Mouse (Mus musculus) thymus, adult 2 months (tissue): ENCODE results near the gene Ephb1.

ENCODE experiments used
- CTCF ChIP-seq: fragments of 200-500 bp; IDR thresholded peaks from 2 replicates; pipeline ENCODE4 v1.5.1; 2012; ENCODE audit warnings: mild to moderate bottlenecking, control low read depth, low read length, moderate library complexity, borderline replicate concordance; ENCODE audit not compliant: control insufficient read depth, poor library complexity, insufficient read depth; ENCODE audit errors: extremely low read depth
- POLR2A ChIP-seq: fragments of 200-500 bp; IDR thresholded peaks from 2 replicates; pipeline ENCODE4 v1.6.1; 2012; ENCODE audit warnings: mild to moderate bottlenecking, low read length, control low read depth, moderate library complexity; ENCODE audit not compliant: control insufficient read depth, poor library complexity, insufficient read depth; ENCODE audit errors: extremely low read depth

- TF ChIP-seq CTCF (no peak), POLR2A (no peak)
Measured at GRCm38 (mm10) chr9:102267311-102268027, 87.0 kb downstream of the Ephb1 start.
